In genomic region chr4:154965856-154966255, GRCm38 (mm10) we compare ENCODE assay signal across 9 mouse cellular contexts. TPM values are rescaled to one million over a fixed set of nuclear protein-coding genes. Genes with fewer than 3 reads are reported as not detected.
A peak's percentile ranks its signal among the peaks of the same experiment; 100 is the strongest.
DNase-seq lines count a peak whose midpoint lies in the region; ATAC-seq and TF ChIP-seq lines count a peak whose summit lies in the region.
"Had no signal": no experiment of that assay in that cellular context is flagged by ENCODE, and none has a peak within 500 bp of the region (broad histone marks: within the 10 kb centered on the region; RNA-seq: fewer than 3 reads in every experiment).

No protein-coding gene starts in this region.

- TF ChIP-seq EP300 in lung, postnatal 0 days (IDR thresholded peaks at IDR 0.05): no peak

- ATAC-seq in lung, embryonic 14.5 days (ENCODE audit: insufficient read depth): no peak
- no peak for ATAC-seq in lung, postnatal 0 days
- ATAC-seq in limb, embryonic 12.5 days (ENCODE audit: insufficient number of reproducible peaks, insufficient read depth, low FRiP score, low TSS enrichment, low read depth): no peak
- no peak for ATAC-seq in neural tube, embryonic 14.5 days (ENCODE audit: low read depth)
- ATAC-seq in CD4-positive, CD25-positive, alpha-beta regulatory T cell, adult 4 months: no peak

- no peak for TF ChIP-seq CTCF in lung, embryonic 14.5 days (IDR thresholded peaks at IDR 0.05; ENCODE audit: low read depth)
- no peak for TF ChIP-seq CTCF in lung, postnatal 0 days (IDR thresholded peaks at IDR 0.05)

- H3K9ac ChIP-seq in lung, embryonic 14.5 days: peak overlapping the region; percentile 80
- no peak overlapping the region for H3K9ac ChIP-seq in lung, postnatal 0 days (replicated peaks; ENCODE audit: low read depth)
- peak overlapping the region; percentile 86; the same call in 1 of the 2 replicates for H3K9ac ChIP-seq in limb, embryonic 12.5 days (replicated peaks)
- H3K9ac ChIP-seq in neural tube, embryonic 14.5 days (replicated peaks; ENCODE audit: low read depth, low read length): no peak overlapping the region

- peaks cover 6% of the 10 kb centered on the region for H3K4me1 ChIP-seq in lung, embryonic 14.5 days (ENCODE audit: insufficient read depth)
- H3K4me1 ChIP-seq in lung, postnatal 0 days (ENCODE audit: insufficient read depth, low read depth, low read length): peaks cover 3% of the 10 kb centered on the region; the same call in 1 of the 2 replicates
- H3K4me1 ChIP-seq in heart, embryonic 10.5 days: peaks cover 52% of the 10 kb centered on the region
- H3K4me1 ChIP-seq in limb, embryonic 12.5 days (replicated peaks): peaks cover 40% of the 10 kb centered on the region
- peaks cover 35% of the 10 kb centered on the region for H3K4me1 ChIP-seq in neural tube, embryonic 14.5 days (ENCODE audit: control insufficient read depth, insufficient read depth, low read length)

- no peak for DNase-seq in lung, embryonic 14.5 days
- DNase-seq in lung, postnatal 0 days (ENCODE audit: low spot score): no peak
- no peak for DNase-seq in heart, embryonic 10.5 days (ENCODE audit: low spot score)
- DNase-seq in spleen, postnatal 4 days (ENCODE audit: low spot score in 2 of 2): no peak
- no peak for DNase-seq in left cerebral cortex, postnatal 10 days (ENCODE audit: extremely low spot score in 1 of 2, low spot score in 2 of 2)
- DNase-seq: layer of hippocampus, postnatal 36 days had no signal

- H3K27ac ChIP-seq in lung, embryonic 14.5 days (ENCODE audit: low read depth): 0 out of 2 replicates have a peak overlapping the region, but pooled peaks have one; percentile 8
- H3K27ac ChIP-seq in lung, postnatal 0 days (ENCODE audit: low read length): no peak overlapping the region
- H3K27ac ChIP-seq in heart, embryonic 10.5 days: peak overlapping the region; percentile 59; the same call in 1 of the 2 replicates
- H3K27ac ChIP-seq in limb, embryonic 12.5 days: no peak overlapping the region
- H3K27ac ChIP-seq in neural tube, embryonic 14.5 days (ENCODE audit: low read depth, low read length): no peak overlapping the region

- peak overlapping the region; percentile 83 for H3K4me2 ChIP-seq in lung, embryonic 14.5 days
- no peak overlapping the region for H3K4me2 ChIP-seq in lung, postnatal 0 days (replicated peaks; ENCODE audit: low read depth, low read length)
- 0 out of 2 replicates have a peak overlapping the region, but pooled peaks have one; percentile 1 for H3K4me2 ChIP-seq in limb, embryonic 12.5 days
- H3K4me2 ChIP-seq in neural tube, embryonic 14.5 days (ENCODE audit: low read depth, low read length): peak overlapping the region; percentile 84

- WGBS in lung, embryonic 14.5 days: 67% methylated on average over 3 of the region's 3 CpGs
- WGBS in lung, postnatal 0 days: 43% methylated on average over 3 of the region's 3 CpGs
- 78% methylated on average over 3 of the region's 3 CpGs for WGBS in heart, embryonic 10.5 days
- WGBS in limb, embryonic 12.5 days: 88% methylated on average over 3 of the region's 3 CpGs
- WGBS in neural tube, embryonic 14.5 days: 71% methylated on average over 3 of the region's 3 CpGs

- peaks cover 26% of the 10 kb centered on the region for H3K27me3 ChIP-seq in lung, embryonic 14.5 days (ENCODE audit: insufficient read depth, low read length)
- peaks cover 23% of the 10 kb centered on the region for H3K27me3 ChIP-seq in lung, postnatal 0 days (replicated peaks; ENCODE audit: insufficient read depth, low read length)
- peaks cover 28% of the 10 kb centered on the region for H3K27me3 ChIP-seq in heart, embryonic 10.5 days (ENCODE audit: insufficient read depth, poor library complexity, severe bottlenecking)
- peaks cover 28% of the 10 kb centered on the region for H3K27me3 ChIP-seq in limb, embryonic 12.5 days
- peaks cover 6% of the 10 kb centered on the region; the same call in 1 of the 2 replicates for H3K27me3 ChIP-seq in neural tube, embryonic 14.5 days (ENCODE audit: control insufficient read depth, insufficient read depth, low read length)

- H3K9me3 ChIP-seq in lung, embryonic 14.5 days (ENCODE audit: low read depth, low read length): no peaks in the 10 kb centered on the region
- no peaks in the 10 kb centered on the region for H3K9me3 ChIP-seq in lung, postnatal 0 days (ENCODE audit: low read length)
- H3K9me3 ChIP-seq in heart, embryonic 10.5 days: no peaks in the 10 kb centered on the region
- H3K9me3 ChIP-seq in limb, embryonic 12.5 days: no peaks in the 10 kb centered on the region
- H3K9me3 ChIP-seq in neural tube, embryonic 14.5 days (ENCODE audit: control insufficient read depth, low read length): no peaks in the 10 kb centered on the region

- H3K4me3 ChIP-seq in lung, embryonic 14.5 days (ENCODE audit: low read depth, low read length): 0 out of 2 replicates have a peak overlapping the region, but pooled peaks have one; percentile 87
- no peak overlapping the region for H3K4me3 ChIP-seq in lung, postnatal 0 days (ENCODE audit: low read depth, low read length)
- H3K4me3 ChIP-seq in heart, embryonic 10.5 days: no peak overlapping the region
- no peak overlapping the region for H3K4me3 ChIP-seq in limb, embryonic 12.5 days (replicated peaks)
- no peak overlapping the region for H3K4me3 ChIP-seq in neural tube, embryonic 14.5 days (ENCODE audit: low read depth, low read length)

- intact Hi-C loops in left cerebral cortex, postnatal 10 days (cut with DNase I): no loop called here

- peaks cover 41% of the 10 kb centered on the region for H3K36me3 ChIP-seq in lung, embryonic 14.5 days (ENCODE audit: insufficient read depth)
- peaks cover 15% of the 10 kb centered on the region for H3K36me3 ChIP-seq in lung, postnatal 0 days (ENCODE audit: insufficient read depth, low read length)
- H3K36me3 ChIP-seq in heart, embryonic 10.5 days: peaks cover 32% of the 10 kb centered on the region
- H3K36me3 ChIP-seq in limb, embryonic 12.5 days: peaks cover 28% of the 10 kb centered on the region
- peaks cover 19% of the 10 kb centered on the region for H3K36me3 ChIP-seq in neural tube, embryonic 14.5 days (ENCODE audit: control insufficient read depth, insufficient read depth, low read length)

RNA-seq across cellular contexts. Expression of gene Pank4, which starts 1.9 kb away (rescaled TPM):
- 49.3 and 51.0 TPM in 2 replicates for polyA plus RNA-seq in lung, embryonic 14.5 days (2014; fragmentation: Nextera tagmentation; extraction: Ambion mirVana)
- 20.5 and 23.0 TPM in 2 replicates for polyA plus RNA-seq in lung, postnatal 0 days (2015; fragmentation: Nextera tagmentation; extraction: Ambion mirVana)
- 45.3 and 49.2 TPM in 2 replicates for polyA plus RNA-seq in heart, embryonic 10.5 days (2016; fragmentation: Nextera tagmentation; extraction: Ambion mirVana)
- 56.3 and 60.5 TPM in 2 replicates for polyA plus RNA-seq in limb, embryonic 12.5 days (2016; fragmentation: Nextera tagmentation; extraction: Ambion mirVana)
- 36.1 and 37.3 TPM in 2 replicates for polyA plus RNA-seq in neural tube, embryonic 14.5 days (2014; fragmentation: Nextera tagmentation; extraction: Ambion mirVana)
- 10 to 100 TPM; 40.8 to 61.1 TPM for polyA plus RNA-seq in CD4-positive, CD25-positive, alpha-beta regulatory T cell, adult 4 months (2017; shearing (Covaris generic))
- 10 to 100 TPM; 30.6 to 31.9 TPM for total RNA-seq in left cerebral cortex, postnatal 10 days (2021)

RNA-seq across cellular contexts. Expression of gene Hes5, which starts 5.1 kb away (rescaled TPM):
- 0.14 and 0.15 TPM in 2 replicates for polyA plus RNA-seq in lung, embryonic 14.5 days (2014; fragmentation: Nextera tagmentation; extraction: Ambion mirVana)
- polyA plus RNA-seq in lung, postnatal 0 days (2015; fragmentation: Nextera tagmentation; extraction: Ambion mirVana): 0.10 TPM in 1 of 2 replicates, not detected in the other
- polyA plus RNA-seq in heart, embryonic 10.5 days (2016; fragmentation: Nextera tagmentation; extraction: Ambion mirVana): 0.15 and 0.26 TPM in 2 replicates
- 0.54 and 1.1 TPM in 2 replicates for polyA plus RNA-seq in limb, embryonic 12.5 days (2016; fragmentation: Nextera tagmentation; extraction: Ambion mirVana)
- polyA plus RNA-seq in neural tube, embryonic 14.5 days (2014; fragmentation: Nextera tagmentation; extraction: Ambion mirVana): 40.9 and 60.1 TPM in 2 replicates
- polyA plus RNA-seq in CD4-positive, CD25-positive, alpha-beta regulatory T cell, adult 4 months (2017; shearing (Covaris generic)): under 1 TPM in 1 of 2 experiments, not detected in 1; 0.59 TPM
- total RNA-seq in left cerebral cortex, postnatal 10 days (2021): 10 to 100 TPM; 33.3 to 61.6 TPM

RNA-seq across cellular contexts. Expression of gene Tnfrsf14, which starts 37.5 kb away (rescaled TPM):
- polyA plus RNA-seq in lung, embryonic 14.5 days (2014; fragmentation: Nextera tagmentation; extraction: Ambion mirVana): 0.78 and 0.85 TPM in 2 replicates
- polyA plus RNA-seq in lung, postnatal 0 days (2015; fragmentation: Nextera tagmentation; extraction: Ambion mirVana): 1.5 and 2.1 TPM in 2 replicates
- polyA plus RNA-seq in heart, embryonic 10.5 days (2016; fragmentation: Nextera tagmentation; extraction: Ambion mirVana): 1.6 and 2.6 TPM in 2 replicates
- polyA plus RNA-seq in limb, embryonic 12.5 days (2016; fragmentation: Nextera tagmentation; extraction: Ambion mirVana): 1.0 and 1.4 TPM in 2 replicates
- not detected in 2 replicates for polyA plus RNA-seq in neural tube, embryonic 14.5 days (2014; fragmentation: Nextera tagmentation; extraction: Ambion mirVana)
- 10 to 100 TPM; 12.0 to 22.3 TPM for polyA plus RNA-seq in CD4-positive, CD25-positive, alpha-beta regulatory T cell, adult 4 months (2017; shearing (Covaris generic))
- total RNA-seq in left cerebral cortex, postnatal 10 days (2021): under 1 TPM; 0.61 to 0.99 TPM

Comparison
In these comparisons a context has a peak if more than half of its experiments do, and no peak if none do; other contexts are left out.
1. H3K27ac ChIP-seq: peak in lung, embryonic 14.5 days (single experiment) and heart, embryonic 10.5 days (single experiment); none in lung, postnatal 0 days (single experiment), limb, embryonic 12.5 days (single experiment) and neural tube, embryonic 14.5 days (single experiment).
2. H3K9ac ChIP-seq: peak in lung, embryonic 14.5 days (single experiment) and limb, embryonic 12.5 days (single experiment); none in lung, postnatal 0 days (single experiment) and neural tube, embryonic 14.5 days (single experiment).
3. RNA of gene Hes5, which starts 5.1 kb away (polyA plus RNA-seq): 40.9 to 60.1 TPM in neural tube, embryonic 14.5 days; 0.54 to 1.1 TPM in limb, embryonic 12.5 days, 0.59 TPM in CD4-positive, CD25-positive, alpha-beta regulatory T cell, adult 4 months, 0.15 to 0.26 TPM in heart, embryonic 10.5 days, 0.14 to 0.15 TPM in lung, embryonic 14.5 days and 0.10 TPM in lung, postnatal 0 days; every median in the first group is over 10 times any median in the second.